ENCODE assay signal across 19 mouse cellular contexts in the genomic region with DNA sequence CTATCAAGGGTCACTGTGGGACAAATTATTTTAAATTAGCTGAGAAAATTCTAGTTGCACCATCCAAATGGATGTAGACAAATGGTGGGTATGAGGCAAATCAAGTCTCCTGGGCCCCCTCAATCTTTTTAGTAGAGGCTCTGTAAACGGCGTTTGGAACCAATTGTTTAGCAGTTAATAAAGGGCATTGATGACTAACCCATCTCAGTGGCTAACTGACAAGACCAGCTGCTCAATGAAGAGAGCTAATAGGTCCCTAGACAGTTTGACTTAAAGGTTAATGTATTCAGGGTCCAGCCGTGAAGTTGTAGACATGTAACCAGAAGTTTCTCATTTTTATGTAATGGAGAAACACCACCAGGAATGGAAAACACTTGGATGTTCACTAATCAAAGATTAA.
"Had no signal": no experiment of that assay in that cellular context is flagged by ENCODE, and none has a peak within 500 bp of the region (broad histone marks: within the 10 kb centered on the region; RNA-seq: fewer than 3 reads in every experiment).

No protein-coding gene starts in this region.

- H3K36me3 ChIP-seq: limb, embryonic 12.5 days; liver, embryonic 13.5 days; lung, embryonic 15.5 days; stomach, embryonic 15.5 days had no signal

- DNase-seq: kidney, adult 18-20 months; kidney, postnatal 10 days; kidney, postnatal 4 days; liver; liver, embryonic 13.5 days; liver, postnatal 0 days; lung, postnatal 14 days; retina, postnatal 1 day; right cerebral cortex, postnatal 4 days; spleen, adult 18-20 months; thymus, adult 2 months; thymus, postnatal 25 days had no signal

- H3K4me2 ChIP-seq: limb, embryonic 12.5 days; liver, embryonic 13.5 days; lung, embryonic 15.5 days; stomach, embryonic 15.5 days had no signal

- H3K9ac ChIP-seq: limb, embryonic 12.5 days; liver, embryonic 13.5 days; liver, postnatal 0 days; lung, embryonic 15.5 days; stomach, embryonic 15.5 days had no signal

- H3K4me1 ChIP-seq: limb, embryonic 12.5 days; liver, embryonic 13.5 days; lung, embryonic 15.5 days; megakaryocyte, embryonic 14.5 days; stomach, embryonic 15.5 days had no signal

- H3K9me3 ChIP-seq: limb, embryonic 12.5 days; liver, embryonic 13.5 days; lung, embryonic 15.5 days; megakaryocyte, embryonic 14.5 days; stomach, embryonic 15.5 days had no signal

- H3K27me3 ChIP-seq: limb, embryonic 12.5 days; liver, embryonic 13.5 days; lung, embryonic 15.5 days; megakaryocyte, embryonic 14.5 days; stomach, embryonic 15.5 days had no signal

- H3K4me3 ChIP-seq: layer of hippocampus, adult 2 months; limb, embryonic 12.5 days; liver, embryonic 13.5 days; lung, embryonic 15.5 days; megakaryocyte, embryonic 14.5 days; myocyte; stomach, embryonic 15.5 days had no signal

- ATAC-seq: liver, postnatal 0 days had no signal

- H3K27ac ChIP-seq: layer of hippocampus, adult 2 months; limb, embryonic 12.5 days; liver, embryonic 13.5 days; lung, embryonic 15.5 days; macrophage; stomach, embryonic 15.5 days had no signal
